Mouse (Mus musculus): ENCODE results near the gene Banp.

Banp gene

GRCm38 (mm10) chr8:121977819-121978590 lies 28.5 kb downstream of the Banp start:
- no peak for DNase-seq (ENCODE audit: extremely low spot score, low read depth, low spot score)

- DNase-seq (ENCODE audit: extremely low spot score, low read depth, low spot score) = no peak
Measured at GRCm38 (mm10) chr8:121978670-121979069, 29.1 kb downstream of the Banp start.

GRCm38 (mm10) chr8:121980792-121981519 lies 31.4 kb downstream of the Banp start:
- no peak for DNase-seq (ENCODE audit: extremely low spot score, low read depth, low spot score)

DNA sequence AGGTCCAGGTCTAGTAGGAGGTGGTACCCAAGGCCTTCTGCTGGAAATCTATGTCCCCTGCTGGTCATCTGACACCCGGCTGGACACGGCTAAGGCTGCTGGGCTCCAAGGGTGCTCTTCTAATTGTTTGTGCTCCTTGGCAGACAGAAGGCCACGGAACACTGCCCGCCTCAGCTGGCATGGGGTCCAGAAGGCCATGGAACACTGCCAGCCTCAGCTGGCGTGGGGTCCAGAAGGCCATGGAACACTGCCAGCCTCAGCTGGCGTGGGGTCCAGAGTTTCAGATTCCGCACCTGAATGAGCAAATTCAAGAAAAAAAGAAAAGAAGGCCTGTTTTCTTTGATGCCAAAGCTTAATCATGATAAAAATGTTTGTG lies 32.0 kb downstream of the Banp start:
- DNase-seq (ENCODE audit: extremely low spot score, low read depth, low spot score) = no peak

DNA sequence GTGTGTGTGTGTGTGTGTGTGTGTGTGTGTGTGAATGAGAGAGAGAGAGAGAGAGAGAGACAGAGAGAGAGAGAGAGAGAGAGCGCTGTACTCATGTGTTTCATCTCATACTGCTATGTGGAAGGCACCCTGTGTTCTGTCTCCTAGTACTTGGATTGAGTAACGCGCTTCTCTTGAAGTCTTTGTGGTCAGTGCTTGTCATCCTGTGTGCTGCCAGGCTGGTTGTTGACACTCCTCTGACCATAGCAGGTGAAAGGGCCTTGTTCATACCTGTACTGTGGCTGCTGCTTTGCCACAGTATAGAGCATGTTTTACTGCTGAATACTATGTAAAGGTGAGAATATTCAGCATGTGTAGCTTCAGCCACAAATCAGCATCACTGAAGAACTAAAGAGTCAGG lies 36.1 kb downstream of the Banp start:
- DNase-seq (ENCODE audit: extremely low spot score, low read depth, low spot score) = no peak

DNA sequence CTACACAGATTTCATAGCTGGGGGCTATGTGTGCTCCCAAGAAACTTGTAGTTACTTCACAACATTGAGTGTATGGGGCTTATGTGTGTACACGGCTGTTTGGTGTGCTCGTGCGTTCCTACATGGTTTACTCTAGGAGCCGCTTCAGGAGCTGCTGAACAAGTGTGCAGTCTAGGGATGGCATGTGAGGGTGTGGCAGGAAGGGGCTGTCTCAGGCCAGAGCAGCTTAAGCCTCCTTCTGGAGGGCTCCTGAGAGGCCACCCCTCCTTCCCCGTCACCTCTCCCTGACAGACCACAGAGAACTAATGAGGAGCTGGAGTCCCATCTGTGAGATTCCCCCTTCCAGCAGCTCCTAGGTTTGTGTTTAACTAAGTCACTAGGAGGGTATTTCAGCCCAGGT lies 38.3 kb downstream of the Banp start:
- no peak for DNase-seq (ENCODE audit: extremely low spot score, low read depth, low spot score)

- DNase-seq (ENCODE audit: extremely low spot score, low read depth, low spot score) = no peak
Measured at GRCm38 (mm10) chr8:121990506-121991255, 41.1 kb downstream of the Banp start.

- no peak for DNase-seq (ENCODE audit: extremely low spot score, low read depth, low spot score)
Measured at GRCm38 (mm10) chr8:121991611-121992010, 42.1 kb downstream of the Banp start.

DNA sequence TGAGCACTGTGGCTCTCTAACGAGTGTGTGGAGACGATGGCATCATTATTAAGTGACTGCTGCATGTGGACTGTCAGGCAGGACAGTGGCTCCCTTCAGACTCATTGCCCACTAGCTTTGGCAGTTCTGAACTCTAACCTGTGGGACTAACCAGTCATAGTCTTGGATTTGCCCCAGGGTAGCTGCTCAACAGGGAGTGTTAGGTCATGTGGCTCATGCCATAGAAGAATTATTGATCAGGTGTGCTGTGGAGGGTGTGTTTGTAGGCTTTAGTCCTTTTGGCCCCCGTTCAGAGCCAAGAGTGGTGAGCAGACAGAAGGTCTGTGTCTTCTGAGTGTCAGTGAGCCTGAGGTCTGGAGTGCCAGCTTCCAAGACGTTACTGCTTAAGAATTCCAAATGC lies 43.4 kb downstream of the Banp start:
- DNase-seq (ENCODE audit: extremely low spot score, low read depth, low spot score) = no peak

- no peak for DNase-seq (ENCODE audit: extremely low spot score, low read depth, low spot score)
Measured at GRCm38 (mm10) chr8:121995112-121995511, 45.6 kb downstream of the Banp start.

GRCm38 (mm10) chr8:121995895-121996294 lies 46.3 kb downstream of the Banp start:
- no peak for DNase-seq (ENCODE audit: extremely low spot score, low read depth, low spot score)

DNA sequence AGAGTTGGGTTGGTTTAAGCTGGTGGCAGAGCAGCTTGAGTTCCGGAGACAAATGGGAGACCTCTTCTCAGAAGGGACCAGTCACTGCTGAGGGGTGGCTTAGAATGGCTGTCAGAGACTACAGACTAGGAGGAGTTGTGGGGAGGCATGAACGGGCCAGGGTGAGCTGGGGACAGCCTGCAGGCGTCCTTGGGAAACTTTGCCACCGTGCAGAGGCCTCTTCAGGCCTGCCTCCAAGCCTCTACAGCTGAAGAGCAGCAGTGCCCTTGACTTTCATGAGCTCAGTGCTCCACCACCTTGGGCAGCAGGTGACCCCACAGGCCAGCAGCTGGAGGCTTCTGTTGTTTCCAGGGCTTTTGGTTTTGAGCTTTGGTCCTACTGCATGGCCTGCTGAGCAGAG lies 49.1 kb downstream of the Banp start:
- no peak for DNase-seq (ENCODE audit: extremely low spot score, low read depth, low spot score)

DNA sequence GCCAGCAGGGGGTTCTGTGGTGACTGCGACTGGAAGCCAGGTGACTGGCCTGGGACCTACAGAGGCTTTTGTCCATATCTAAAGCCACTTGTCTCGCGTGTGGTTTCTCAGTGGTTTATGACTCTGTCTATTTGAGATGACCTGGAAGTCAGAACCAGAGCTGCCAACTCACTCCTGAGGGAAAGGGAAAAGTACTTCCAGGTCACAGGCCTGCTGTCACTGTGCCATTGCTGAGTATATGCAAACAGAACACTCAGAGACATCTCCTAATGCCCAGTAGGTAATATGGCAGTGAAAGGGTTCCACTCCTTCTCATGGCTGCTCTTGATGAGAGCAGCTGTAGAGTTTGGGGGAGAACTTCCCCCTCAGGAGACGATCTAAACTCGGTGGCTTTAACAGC lies 49.7 kb downstream of the Banp start:
- DNase-seq (ENCODE audit: extremely low spot score, low read depth, low spot score) = no peak

- DNase-seq (ENCODE audit: extremely low spot score, low read depth, low spot score) = no peak
Measured at GRCm38 (mm10) chr8:122001339-122002115, 52.0 kb downstream of the Banp start.

DNA sequence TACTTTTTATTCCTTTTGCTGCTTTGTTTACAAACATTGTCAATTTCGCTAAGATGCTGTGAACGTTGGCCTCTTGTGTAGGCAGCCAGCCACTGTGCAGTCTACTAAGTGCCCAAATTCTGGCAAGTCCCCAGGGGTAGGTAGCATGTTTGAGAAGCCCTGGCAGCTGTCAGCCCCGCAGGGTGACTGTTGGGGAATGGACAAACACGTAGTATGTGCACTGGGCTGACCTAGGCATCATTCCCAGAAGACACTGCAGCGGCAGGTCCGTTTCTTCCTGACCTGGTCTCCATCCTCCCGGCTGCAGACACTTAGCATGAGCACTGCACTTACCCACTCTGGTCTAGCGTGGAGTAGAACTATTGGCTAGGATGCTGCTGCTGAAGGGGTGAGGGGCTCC lies 54.1 kb downstream of the Banp start:
- no peak for DNase-seq (ENCODE audit: extremely low spot score, low read depth, low spot score)

GRCm38 (mm10) chr8:122004131-122004530 lies 54.6 kb downstream of the Banp start:
- no peak for DNase-seq (ENCODE audit: extremely low spot score, low read depth, low spot score)

- no peak for DNase-seq (ENCODE audit: extremely low spot score, low read depth, low spot score)
Measured at GRCm38 (mm10) chr8:122005422-122006204, 56.1 kb downstream of the Banp start.

DNA sequence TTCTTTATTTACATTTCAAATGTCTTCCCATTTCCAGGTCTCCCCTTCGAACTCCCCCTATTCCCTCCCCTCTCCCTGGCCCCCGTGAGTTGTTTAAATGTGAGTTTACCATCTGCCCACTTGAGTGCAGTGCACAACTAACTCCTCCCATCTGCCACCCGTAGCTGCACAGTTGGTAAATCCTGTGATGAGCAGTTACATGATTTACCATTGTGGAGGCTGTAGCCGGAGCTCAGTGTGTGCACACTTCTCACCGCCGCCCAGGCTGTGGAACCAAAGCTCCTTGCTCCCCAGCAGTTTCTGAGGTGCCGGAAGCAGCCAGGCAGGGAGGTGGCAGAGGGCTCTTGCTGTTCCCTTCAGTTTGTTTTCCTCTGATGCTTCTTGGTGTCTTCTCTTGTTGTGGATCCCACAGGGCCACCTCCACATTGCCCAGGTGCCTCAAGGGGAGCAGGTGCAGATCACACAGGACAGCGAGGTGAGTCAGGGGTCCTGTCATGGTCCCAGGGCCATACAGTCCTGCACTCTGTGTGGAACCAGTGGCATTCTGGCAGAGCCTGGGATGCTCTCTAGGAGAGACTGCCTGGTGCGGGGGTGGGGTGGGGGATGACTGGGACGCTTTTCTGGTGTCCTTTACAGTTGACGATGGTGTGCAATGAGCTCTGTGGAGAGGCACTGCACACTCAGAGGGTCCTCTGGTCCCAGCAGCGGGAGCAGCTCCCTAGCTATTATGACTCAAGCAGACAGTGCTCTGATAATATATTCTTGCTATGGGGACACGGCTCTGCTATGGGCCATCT lies 57.3 kb downstream of the Banp start:
- DNase-seq (ENCODE audit: extremely low spot score, low read depth, low spot score) = no peak

- DNase-seq (ENCODE audit: extremely low spot score, low read depth, low spot score) = no peak
Measured at GRCm38 (mm10) chr8:122008395-122008794, 58.8 kb downstream of the Banp start.

DNA sequence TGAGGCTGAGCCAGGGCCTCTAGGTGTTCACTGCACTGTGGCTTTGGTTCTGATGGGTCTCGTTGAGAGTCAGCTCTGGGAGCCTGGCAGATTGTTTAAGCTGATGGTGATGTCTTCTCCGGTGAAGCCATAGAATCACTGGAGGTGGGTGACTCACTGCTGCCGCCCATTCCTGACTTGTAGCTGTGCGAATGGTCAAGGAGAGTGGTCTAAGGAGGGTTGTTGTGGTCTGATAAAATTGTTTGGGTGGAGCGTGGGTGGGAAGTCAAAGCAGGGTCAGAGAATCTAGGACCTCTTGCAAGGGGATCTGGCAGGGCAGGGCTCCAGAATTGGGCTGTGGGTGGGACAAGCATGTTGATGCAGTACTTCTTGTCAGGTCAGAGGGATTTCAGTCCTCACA lies 61.1 kb downstream of the Banp start:
- DNase-seq (ENCODE audit: extremely low spot score, low read depth, low spot score) = no peak

All from hindlimb bud, embryonic 11.5 days (tissue).